Mouse (Mus musculus) embryo, embryonic 10 days (tissue): ENCODE results near the gene Car5b.

Experiments used
- DNase-seq: peaks from one replicate; pipeline ENCODE4 v3.0.0-alpha.2; 2015; ENCODE audit warnings: low spot score

Car5b gene

GRCm38 (mm10) chrX:164027607-164028289 is at the start of gene Car5b:
TSS of gene Car5b (minus strand) at chrX:164027997.
- peak; percentile 95 for DNase-seq

DNA sequence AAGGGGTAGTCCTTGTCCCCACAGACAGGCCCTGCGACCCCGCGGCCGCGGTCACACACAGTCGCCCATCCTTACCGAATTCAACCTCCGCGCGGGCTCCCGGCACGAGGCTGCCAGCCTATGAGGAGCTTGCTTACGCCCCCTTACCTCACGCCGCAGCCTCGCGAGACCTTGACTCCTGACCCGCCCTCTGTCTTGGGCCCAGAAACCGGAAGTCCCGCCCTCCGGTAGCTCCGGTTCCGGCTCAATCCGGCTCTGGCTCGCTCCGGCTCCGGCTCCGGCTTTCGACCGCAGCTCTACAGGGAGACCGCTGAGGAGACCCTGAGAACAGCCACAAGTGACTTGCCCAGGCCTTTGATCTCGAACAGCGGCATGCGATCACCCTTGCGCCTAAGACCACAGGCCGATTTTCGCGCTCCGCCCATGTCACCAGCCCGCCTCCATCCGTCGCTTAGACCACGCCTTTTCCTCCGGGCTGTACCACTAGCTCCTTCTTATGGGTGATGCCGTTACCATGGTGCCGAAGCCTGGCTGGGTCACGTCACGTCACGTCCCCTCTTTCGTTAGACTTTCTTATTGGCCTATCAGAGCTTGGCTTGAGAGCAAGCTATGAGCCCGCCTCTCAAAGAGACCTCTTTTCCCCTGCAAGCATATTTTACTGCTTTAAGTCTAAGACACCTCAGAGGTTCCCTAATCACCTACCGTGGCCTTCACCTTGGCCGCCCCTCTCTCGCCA is 48.4 kb upstream of the Car5b start, which contains the start of gene Siah1b:
Gene Siah1b, minus strand, starts transcription at position 454 of the 736 bp plus-strand sequence.
- peak; percentile 95 for DNase-seq

DNA sequence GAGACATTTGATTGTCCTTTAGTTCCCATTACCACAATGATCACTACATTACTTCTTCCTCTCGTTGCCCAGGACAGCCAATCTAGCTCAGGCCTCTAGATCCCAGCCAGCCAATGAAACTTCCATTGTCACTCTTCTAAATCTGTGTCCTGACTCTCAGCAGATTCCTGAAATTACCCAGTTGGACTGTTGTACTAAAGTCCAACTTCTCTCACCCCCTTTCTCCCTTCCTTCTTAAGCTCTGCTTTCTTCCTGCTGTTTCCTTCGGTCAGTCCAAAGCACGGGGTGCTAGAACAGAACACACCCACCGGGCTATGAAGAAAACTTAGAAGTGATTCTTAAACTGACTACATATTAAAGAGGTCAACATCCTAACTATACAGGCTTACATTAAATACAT is 41.2 kb upstream of the Car5b start:
- no peak for DNase-seq

DNA sequence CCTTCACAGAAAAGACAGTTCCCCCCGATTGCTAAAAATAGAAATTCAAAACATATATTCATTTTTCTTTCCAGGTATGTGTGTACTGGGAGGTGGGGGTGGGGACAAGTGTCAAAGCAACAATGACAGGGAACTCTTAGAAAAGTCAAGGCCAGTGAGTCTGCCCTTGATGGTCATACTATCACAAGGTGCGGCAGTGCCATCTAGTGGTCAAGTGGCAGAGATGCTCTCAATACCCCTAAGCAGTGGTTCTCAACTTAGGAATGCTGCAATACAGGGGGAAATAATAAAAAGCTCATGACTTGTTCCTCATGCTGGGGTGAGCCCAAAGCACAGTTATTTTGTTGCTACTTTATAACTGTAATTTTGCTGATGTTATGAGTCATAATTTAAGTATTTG is 38.4 kb upstream of the Car5b start:
- peak; percentile 90 for DNase-seq

DNA sequence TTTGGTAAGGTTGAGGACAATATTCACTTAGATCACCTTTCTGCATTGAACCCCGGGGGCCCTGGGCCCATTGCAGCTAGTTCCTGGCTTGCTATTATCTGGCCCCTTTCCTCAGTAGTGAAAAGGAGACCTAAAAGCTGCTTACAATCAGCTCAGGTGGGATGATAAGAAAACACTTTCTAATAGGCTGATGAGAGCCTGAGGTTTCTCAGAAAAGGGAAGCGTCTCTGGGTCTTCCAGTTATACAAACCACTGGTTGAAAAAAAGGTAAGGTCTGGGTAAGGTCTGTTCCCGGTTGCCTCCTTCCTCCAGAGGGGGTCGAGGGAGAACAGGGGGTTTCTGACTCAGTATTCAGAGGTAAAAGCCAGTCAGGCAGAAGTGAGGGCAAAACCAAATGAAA is 31.3 kb upstream of the Car5b start:
- DNase-seq = no peak

DNA sequence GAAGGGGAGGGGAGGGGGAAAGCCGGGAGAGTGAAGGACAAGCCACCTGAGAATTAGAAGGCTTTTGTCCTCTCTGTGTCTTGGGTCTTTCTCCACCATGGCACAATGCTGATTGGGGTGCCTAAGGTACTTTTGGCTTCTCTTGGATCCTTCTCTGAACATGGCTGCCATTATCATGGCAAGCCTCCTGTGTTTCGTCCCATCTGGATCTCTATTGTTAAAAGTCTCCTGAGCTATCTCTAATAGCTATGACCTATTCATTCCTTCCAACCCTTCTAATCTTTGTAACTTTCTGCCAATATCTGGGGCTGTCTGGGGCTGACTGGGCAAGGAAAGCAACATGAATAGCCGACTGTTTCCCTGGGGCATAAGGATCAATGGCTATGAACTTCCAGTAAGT is 30.7 kb upstream of the Car5b start:
- DNase-seq = no peak

DNA sequence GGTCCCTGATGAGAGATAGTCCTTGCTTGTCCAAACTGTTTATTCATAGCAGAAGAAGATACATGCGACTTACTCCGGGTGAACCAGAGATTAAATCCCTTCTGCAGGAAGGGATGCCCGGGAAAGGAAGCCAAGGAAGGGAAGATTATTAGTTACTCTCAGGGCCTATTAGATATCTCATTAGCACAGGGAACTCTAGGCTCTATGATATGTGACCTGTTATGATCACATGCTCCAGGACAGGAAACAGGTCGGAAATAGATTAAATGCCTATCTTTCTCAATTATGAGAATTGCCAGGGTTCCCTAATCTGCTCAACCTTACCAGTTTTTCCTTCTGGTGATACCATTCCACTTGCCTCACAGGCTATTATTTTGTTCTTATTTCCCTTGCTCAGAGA is 27.9 kb upstream of the Car5b start:
- DNase-seq = no peak

DNA sequence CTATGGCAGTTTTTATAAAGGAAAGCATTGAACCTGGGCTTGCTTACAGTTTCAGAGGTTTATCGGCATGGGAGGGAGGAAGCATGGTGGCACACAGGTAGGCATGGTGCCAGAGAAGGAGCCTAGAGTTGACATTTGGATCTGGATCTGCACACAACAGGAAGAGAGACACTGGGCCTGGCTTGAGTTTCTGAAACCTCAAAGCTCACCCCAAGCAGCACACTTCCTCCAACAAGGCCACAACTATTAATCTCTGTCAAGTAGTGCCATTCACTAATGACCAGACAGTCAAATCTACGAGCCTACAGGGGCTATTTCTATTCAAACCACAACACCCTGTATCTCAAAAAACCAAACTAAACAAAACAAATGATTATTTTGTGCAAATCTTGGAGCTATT is 18.9 kb upstream of the Car5b start:
- DNase-seq = no peak

GRCm38 (mm10) chrX:164042069-164042468 is 14.3 kb upstream of the Car5b start:
- DNase-seq = no peak

GRCm38 (mm10) chrX:164038882-164039281 is 11.1 kb upstream of the Car5b start:
- no peak for DNase-seq

DNA sequence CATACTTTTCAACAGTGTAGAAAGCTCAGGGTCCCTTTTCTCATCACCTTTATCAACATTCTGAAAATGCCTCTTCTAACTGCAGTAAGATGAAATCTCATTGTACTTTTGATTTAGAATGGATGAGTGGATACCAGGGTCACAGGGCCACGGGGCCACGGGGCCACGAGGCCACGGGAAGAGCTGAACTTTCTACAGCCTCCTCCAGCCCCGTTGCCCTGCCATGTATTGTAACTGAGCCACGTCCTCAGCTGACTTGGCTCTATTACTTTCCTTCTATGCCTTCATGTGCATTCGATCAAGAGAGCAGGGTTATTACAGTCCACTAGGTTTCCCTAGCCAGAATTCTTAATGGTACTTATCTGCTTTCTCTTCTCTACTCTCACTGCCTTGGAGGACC is 8.1 kb upstream of the Car5b start:
- DNase-seq = no peak

GRCm38 (mm10) chrX:164035401-164035800 is 7.6 kb upstream of the Car5b start:
- DNase-seq = no peak

DNA sequence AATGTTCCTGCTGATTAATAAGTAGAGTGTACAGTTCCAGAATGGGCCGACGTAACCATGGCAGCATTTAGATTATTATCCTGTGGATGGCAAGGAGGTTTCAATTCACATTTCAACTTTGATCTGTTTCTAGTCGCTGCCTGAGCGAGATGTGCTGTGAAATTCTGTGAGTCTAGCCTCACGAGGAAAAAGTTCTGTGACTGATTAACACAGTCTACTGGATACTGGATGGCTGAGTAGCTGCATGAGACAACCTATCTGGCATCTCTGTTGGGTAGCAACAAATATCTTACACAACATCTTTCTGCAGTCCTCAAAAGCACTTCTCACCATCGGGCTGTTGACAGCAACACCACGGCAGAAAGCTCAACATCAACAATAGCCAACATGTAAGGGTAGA is 4.7 kb upstream of the Car5b start:
- no peak for DNase-seq

- no peak for DNase-seq
These were observed 12.2 kb downstream of the Car5b start for GRCm38 (mm10) chrX:164015636-164016035.

DNA sequence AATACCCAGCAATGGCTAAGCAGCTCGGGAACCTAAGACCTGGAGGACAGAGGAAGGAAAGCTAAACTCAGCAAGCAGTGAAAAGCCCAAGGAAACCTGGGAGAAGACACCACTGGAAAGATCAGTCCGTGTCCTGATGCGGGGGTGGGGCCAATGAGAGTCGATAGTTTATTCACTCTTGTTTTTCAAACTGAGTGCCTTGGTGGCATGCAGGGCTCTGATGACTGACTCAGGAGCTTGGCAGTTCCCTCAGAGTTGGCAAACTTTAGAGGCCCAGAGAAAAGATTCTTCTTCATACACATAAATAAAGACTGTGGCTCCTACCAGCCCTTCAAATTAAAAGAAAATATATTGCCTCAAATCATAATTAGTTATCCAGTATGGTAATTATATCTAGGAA is 12.8 kb downstream of the Car5b start:
- no peak for DNase-seq

GRCm38 (mm10) chrX:164013318-164013717 is 14.5 kb downstream of the Car5b start:
- no peak for DNase-seq

- peak; percentile 69 for DNase-seq
These were observed 23.0 kb downstream of the Car5b start for GRCm38 (mm10) chrX:164004809-164005208.

DNA sequence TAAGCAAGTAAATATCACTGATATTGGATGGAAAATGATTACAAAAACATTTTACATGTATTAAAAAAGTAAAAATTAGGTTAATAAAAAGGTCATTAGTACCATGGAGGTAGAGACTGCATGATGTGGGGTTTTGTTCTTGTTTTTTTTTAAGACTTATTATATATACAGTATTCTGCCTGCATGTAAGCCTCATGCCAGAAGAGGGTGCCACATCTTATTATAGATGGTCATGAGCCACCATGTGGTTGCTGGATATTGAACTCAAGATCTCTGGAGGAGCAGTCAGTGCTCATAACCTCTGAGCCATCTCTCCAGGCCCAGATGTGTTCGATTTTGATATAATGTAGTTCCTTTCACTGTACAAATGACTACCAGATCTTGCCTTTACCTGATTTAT is 27.9 kb downstream of the Car5b start:
- DNase-seq = no peak

GRCm38 (mm10) chrX:163996754-163997153 is 31.0 kb downstream of the Car5b start:
- DNase-seq = no peak

DNA sequence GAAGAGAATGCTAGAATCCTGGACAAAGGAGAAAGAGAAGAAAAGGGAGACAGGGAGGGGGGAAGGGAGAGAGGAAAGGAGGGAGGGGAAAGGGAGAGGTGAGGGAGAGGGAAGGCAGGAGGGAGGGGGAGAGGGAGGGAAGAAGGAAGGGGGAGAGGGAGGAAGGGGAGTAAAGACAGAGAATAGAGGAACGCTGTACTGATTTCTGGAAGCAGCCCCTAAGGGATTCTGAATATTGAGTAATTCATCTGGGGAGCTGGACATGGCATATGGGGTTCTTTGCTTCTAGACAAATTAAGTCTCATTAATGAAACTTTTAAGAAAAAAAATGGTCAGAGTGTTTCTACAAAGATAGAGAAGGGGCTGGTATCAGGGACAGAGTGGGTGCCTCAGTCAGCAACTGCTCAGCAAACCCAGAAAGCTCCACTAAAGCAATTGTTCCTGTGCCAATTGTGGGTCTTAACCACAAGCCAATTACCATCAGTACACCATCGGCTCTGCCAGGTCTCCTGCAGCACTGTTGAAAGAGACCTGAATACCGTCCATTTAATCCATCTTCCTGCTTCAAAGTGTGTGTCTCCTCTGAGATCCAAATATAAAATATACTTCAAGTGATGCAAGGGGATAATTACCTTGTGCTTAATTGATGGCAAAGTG is 40.0 kb downstream of the Car5b start:
- DNase-seq = no peak

DNA sequence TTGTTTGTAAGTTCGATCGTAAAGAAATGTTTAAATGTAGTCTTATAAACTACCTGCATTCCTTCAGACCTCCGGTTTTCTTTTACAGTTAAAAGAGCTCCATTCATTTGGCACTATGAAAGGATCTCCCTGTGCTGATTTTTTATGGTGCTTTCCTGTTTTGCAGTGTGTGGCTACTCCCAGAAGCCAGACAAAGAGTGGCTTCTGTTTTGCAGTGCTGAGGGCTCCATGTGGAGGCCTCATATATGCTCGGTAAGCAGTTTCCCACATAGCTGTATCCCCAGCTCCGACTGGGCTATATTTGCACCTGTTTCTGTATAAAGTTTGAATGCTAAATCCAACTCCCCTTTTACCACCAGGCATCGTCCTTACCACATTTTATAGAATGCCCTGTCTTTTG is 45.7 kb downstream of the Car5b start:
- no peak for DNase-seq

GRCm38 (mm10) chrX:163981500-163981899 is 46.3 kb downstream of the Car5b start:
- DNase-seq = no peak

DNA sequence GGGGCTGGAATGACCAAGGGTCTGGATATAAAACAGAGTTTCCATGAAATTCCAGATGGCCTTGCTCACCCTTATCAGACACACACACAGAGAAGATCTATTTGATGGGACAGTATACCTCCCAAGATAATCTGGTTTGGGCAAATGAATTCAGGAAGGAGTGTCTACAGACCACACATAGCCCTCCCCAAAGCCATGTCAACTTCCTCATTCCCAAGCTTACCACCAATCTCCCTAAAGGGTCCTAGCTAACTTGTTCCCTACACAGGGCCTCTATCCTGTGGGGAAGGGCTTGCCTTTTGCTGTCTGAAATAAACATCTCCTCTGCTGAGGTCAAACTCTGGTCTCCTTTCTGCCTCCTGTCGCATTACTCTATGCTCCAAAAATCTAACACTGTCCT is 46.7 kb downstream of the Car5b start:
- DNase-seq = no peak
